Mouse (Mus musculus) spleen, adult 2 months (tissue): ENCODE results near the gene Mfsd4a. TPM values are rescaled to one million over a fixed set of nuclear protein-coding genes. Genes with fewer than 3 reads are reported as not detected.

Experiments
- DNase-seq, 2 experiments: peaks; one replicate each; pipeline versions ENCODE4 v3.0.0 to v3.0.0-alpha.2; 2012 to 2021; ENCODE audit warnings: low spot score in 2 of 2, low read depth in 1 of 2
- H3K27ac ChIP-seq: fragments of 200-500 bp; 2 replicates; pipeline ENCODE4 v1.5.1; 2012; ENCODE audit warnings: low read length, inconsistent platforms; ENCODE audit not compliant: insufficient read depth
- H3K27me3 ChIP-seq: fragments of 200-500 bp; 2 replicates; pipeline ENCODE4 v1.6.1; 2012; ENCODE audit warnings: mild to moderate bottlenecking, moderate library complexity, low read length, inconsistent platforms; ENCODE audit not compliant: control insufficient read depth, insufficient read depth
- H3K36me3 ChIP-seq: fragments of 200-500 bp; 2 replicates; pipeline ENCODE4 v1.6.1; 2012; ENCODE audit warnings: mild to moderate bottlenecking, low read length, inconsistent platforms; ENCODE audit not compliant: control insufficient read depth, insufficient read depth
- H3K4me1 ChIP-seq: fragments of 200-500 bp; 2 replicates; pipeline ENCODE4 v1.6.1; 2011; ENCODE audit warnings: inconsistent platforms; ENCODE audit not compliant: control insufficient read depth, insufficient read depth, insufficient read length
- H3K4me3 ChIP-seq: fragments of 200-500 bp; 2 replicates; pipeline ENCODE4 v1.5.1; 2011; ENCODE audit warnings: mild to moderate bottlenecking, inconsistent platforms; ENCODE audit not compliant: insufficient read depth, insufficient read length; ENCODE audit errors: extremely low read depth
- CTCF ChIP-seq: fragments of 200-500 bp; IDR thresholded peaks from 2 replicates; pipeline ENCODE4 v1.5.1; 2011; ENCODE audit warnings: mild to moderate bottlenecking, inconsistent platforms; ENCODE audit not compliant: insufficient read depth, insufficient read length, insufficient replicate concordance; ENCODE audit errors: extremely low read depth
- POLR2A ChIP-seq: fragments of 200-500 bp; IDR thresholded peaks from 2 replicates; pipeline ENCODE4 v1.6.1; 2011; ENCODE audit warnings: low read depth, low read length, inconsistent platforms
- WGBS: fragments of 180-500 bp; shearing (Covaris S2); methylation state at CpG from one replicate; pipeline ENCODE4 v1.1.7; 2018; 5-methylcytosine and 5-hydroxymethylcytosine counted together
- polyA plus RNA-seq: library from polyadenylated mRNA; depleted of rRNA; stranded (reverse); fragments of >200 nt; gene quantifications from 2 replicates; pipeline ENCODE4 v1.2.3, GENCODE M21; 2012

Mfsd4a gene
- polyA plus RNA-seq, 1 experiment: 1.0 TPM

- DNase-seq: no peak
- no peak overlapping the region for H3K4me3 ChIP-seq
- 86% methylated on average over 3 of the region's 3 CpGs for WGBS
- no peak overlapping the region for H3K27ac ChIP-seq
- H3K4me1 ChIP-seq: no peaks in the 10 kb centered on the region
- peaks cover 51% of the 10 kb centered on the region for H3K36me3 ChIP-seq
- H3K27me3 ChIP-seq: no peaks in the 10 kb centered on the region
- TF ChIP-seq POLR2A (no peak), CTCF (no peak)
These were observed 45.8 kb downstream of the Mfsd4a start for GRCm38 (mm10) chr1:132022107-132022506.

DNA sequence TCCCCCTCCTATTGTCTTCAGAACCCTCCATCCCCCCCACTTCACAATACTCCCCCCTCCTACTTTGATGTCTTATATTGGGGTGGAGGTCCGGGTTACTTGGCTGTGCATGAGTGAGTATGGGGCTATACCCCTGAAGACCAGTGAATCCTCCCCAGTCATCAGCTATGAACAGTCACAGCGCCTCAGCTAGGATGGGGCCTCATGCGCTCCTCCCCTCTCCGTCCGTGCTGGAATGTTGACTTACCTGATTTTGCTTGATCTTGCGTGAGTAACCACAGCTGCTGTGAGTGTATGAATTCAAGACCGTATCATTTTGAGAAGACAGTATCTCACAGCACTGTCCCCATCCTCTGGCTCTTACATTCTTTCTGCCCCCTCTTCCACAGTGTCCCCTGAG is 48.0 kb downstream of the Mfsd4a start:
- H3K4me1 ChIP-seq: no peaks in the 10 kb centered on the region; the same call in 1 of the 2 replicates
- no peak for DNase-seq
- peaks cover 51% of the 10 kb centered on the region for H3K36me3 ChIP-seq
- H3K4me3 ChIP-seq: no peak overlapping the region
- WGBS: 96% methylated on average over 7 of the region's 7 CpGs
- H3K27me3 ChIP-seq: no peaks in the 10 kb centered on the region
- no peak overlapping the region for H3K27ac ChIP-seq
- TF ChIP-seq CTCF: no peak
- TF ChIP-seq POLR2A: no peak

DNA sequence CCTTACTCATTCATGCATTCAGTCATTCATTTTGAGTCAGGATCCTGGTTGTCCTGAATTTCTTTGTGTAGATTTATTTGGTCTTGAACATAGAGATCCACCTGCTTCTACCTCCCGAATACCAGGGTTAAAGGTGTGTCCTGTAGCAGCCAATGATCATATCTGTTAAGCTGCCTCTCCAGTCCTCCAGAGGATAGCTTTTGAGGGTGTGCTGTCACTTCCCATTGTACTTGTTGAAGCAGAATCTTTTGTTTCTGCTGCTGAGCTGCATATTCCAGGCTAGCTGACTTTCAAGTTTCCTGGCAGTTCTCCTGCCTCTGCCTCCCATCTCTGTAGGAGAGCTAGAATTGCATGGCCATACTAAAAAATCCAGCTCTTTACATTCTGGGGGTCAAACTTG is 51.2 kb downstream of the Mfsd4a start:
- WGBS: 78% methylated on average over 1 of the region's 1 CpGs
- no peak overlapping the region for H3K4me3 ChIP-seq
- TF ChIP-seq CTCF (no peak), POLR2A (no peak)
- peaks cover 33% of the 10 kb centered on the region for H3K36me3 ChIP-seq
- H3K4me1 ChIP-seq: peaks cover 10% of the 10 kb centered on the region
- DNase-seq: no peak
- H3K27ac ChIP-seq: no peak overlapping the region
- H3K27me3 ChIP-seq: no peaks in the 10 kb centered on the region

GRCm38 (mm10) chr1:132014800-132015199 is 53.1 kb downstream of the Mfsd4a start:
- TF ChIP-seq POLR2A: no peak
- no peak for TF ChIP-seq CTCF
- DNase-seq: no peak
- Histone ChIP-seq H3K4me3 (no peak overlapping the region), H3K4me1 (peaks cover 10% of the 10 kb centered on the region), H3K27ac (no peak overlapping the region), H3K36me3 (peaks cover 29% of the 10 kb centered on the region), H3K27me3 (no peaks in the 10 kb centered on the region)
- 97% methylated on average over 1 of the region's 1 CpGs for WGBS

GRCm38 (mm10) chr1:132012861-132013260 is 55.0 kb downstream of the Mfsd4a start:
- Histone ChIP-seq H3K4me1 (peaks cover 10% of the 10 kb centered on the region), H3K4me3 (no peak overlapping the region), H3K36me3 (peaks cover 15% of the 10 kb centered on the region), H3K27ac (0 out of 2 replicates have a peak overlapping the region, but pooled peaks have one; percentile 10), H3K27me3 (no peaks in the 10 kb centered on the region)
- WGBS: 82% methylated on average over 8 of the region's 8 CpGs
- no peak for TF ChIP-seq POLR2A
- no peak for DNase-seq

DNA sequence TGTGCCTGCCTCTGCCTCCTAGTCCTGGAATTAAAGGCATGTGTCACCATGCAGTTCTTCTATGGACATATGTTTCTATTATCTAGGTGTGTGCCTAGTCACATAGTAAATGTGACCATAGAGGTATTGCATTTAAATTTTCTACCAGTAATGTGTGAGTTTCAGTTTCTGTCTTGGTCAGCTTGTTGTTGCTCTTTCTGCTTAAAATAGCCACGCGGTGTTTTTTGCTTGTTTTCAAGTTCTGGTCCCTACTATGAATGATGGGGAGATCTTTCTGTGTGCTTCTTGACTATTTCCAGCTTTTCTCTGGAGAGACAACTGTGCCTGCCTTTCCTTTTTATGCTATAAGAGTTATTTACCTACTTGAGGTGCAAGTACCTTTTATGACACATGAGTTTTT is 56.1 kb downstream of the Mfsd4a start:
- DNase-seq: peak in 1 of 2 experiments; percentile 32
- Histone ChIP-seq H3K4me1 (peaks cover 11% of the 10 kb centered on the region), H3K36me3 (peaks cover 10% of the 10 kb centered on the region), H3K27me3 (no peaks in the 10 kb centered on the region), H3K27ac (peak overlapping the region; percentile 64), H3K4me3 (peak overlapping the region; percentile 28; the same call in 1 of the 2 replicates)
- TF ChIP-seq CTCF: no peak
- TF ChIP-seq POLR2A: no peak
- 6% methylated on average over 2 of the region's 2 CpGs for WGBS

GRCm38 (mm10) chr1:132010632-132011501 is 57.0 kb downstream of the Mfsd4a start:
- TF ChIP-seq CTCF (no peak), POLR2A (no peak)
- no peaks in the 10 kb centered on the region for H3K27me3 ChIP-seq
- WGBS: 6% methylated on average over 17 of the region's 17 CpGs
- peak; percentile 64 to 71 for DNase-seq
- peak overlapping the region; percentile 36; the same call in 1 of the 2 replicates for H3K4me3 ChIP-seq
- peak overlapping the region; percentile 80 for H3K27ac ChIP-seq
- peaks cover 15% of the 10 kb centered on the region for H3K4me1 ChIP-seq
- H3K36me3 ChIP-seq: peaks cover 7% of the 10 kb centered on the region
